Mouse (Mus musculus): Measurements from ENCODE around the gene Nfe2l3. TPM values are rescaled to one million over a fixed set of nuclear protein-coding genes. Genes with fewer than 3 reads are reported as not detected.
A peak's percentile ranks its signal among the peaks of the same experiment; 100 is the strongest.
"Not testable (repeated sequence)": the region's sequence is repeated elsewhere in the genome, so short reads cannot be mapped to it uniquely, and the experiment has no call there.

Gene Nfe2l3
- total RNA-seq, 2 experiments from 2014 or later, result 2.8 to 3.0 TPM

- Histone ChIP-seq H3K4me3 (no peak overlapping the region), H3K27ac (no peak overlapping the region)
- no peak for DNase-seq (ENCODE audit: low spot score in 2 of 2)
- no peak for TF ChIP-seq CTCF (conservative IDR thresholded peaks at IDR 0.05)
Measured at GRCm38 (mm10) chr6:51481548-51481947, 49.1 kb downstream of the Nfe2l3 start.

DNA sequence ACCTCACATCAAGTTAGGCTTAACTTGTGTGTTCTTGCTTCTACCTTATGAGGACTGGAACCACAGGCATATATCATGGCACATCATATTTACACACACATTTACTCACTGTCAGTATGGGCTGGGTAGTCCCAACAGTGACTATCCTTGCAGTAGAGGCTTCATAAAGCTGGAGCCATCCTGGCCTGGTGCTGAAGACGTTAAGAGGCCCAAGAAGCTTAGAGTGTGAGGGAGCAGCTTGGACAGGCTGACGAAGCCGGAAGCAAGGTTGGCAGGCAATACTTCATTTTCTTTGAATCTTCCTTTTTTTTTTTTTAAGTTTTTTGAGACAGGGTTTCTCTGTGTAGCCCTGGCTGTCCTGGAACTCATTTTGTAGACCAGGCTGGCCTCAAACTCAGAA is 51.4 kb downstream of the Nfe2l3 start:
- TF ChIP-seq CTCF (conservative IDR thresholded peaks at IDR 0.05), result no peak
- no peak overlapping the region for H3K27ac ChIP-seq
- H3K4me3 ChIP-seq, result no peak overlapping the region
- DNase-seq (ENCODE audit: low spot score in 2 of 2), result no peak

DNA sequence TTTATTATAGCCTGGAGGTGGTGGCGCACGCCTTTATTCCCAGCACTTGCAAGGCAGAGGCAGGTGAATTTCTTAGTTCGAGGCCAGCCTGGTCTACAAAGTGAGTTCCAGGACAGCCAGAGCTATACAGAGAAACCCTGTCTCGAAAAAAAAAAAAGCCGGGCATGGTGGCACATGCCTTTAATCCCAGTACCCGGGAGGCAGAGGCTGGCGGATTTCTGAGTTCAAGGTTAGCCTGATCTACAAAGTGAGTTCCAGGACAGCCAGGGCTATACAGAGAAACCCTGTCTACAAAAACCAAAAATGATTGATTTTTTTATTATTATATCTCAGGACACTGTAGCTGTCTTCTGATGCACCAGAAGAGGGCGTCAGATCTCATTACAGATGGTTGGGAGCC is 52.1 kb downstream of the Nfe2l3 start:
- H3K27ac ChIP-seq, result not testable (repeated sequence)
- TF ChIP-seq CTCF (conservative IDR thresholded peaks at IDR 0.05), result peak; percentile 56

DNA sequence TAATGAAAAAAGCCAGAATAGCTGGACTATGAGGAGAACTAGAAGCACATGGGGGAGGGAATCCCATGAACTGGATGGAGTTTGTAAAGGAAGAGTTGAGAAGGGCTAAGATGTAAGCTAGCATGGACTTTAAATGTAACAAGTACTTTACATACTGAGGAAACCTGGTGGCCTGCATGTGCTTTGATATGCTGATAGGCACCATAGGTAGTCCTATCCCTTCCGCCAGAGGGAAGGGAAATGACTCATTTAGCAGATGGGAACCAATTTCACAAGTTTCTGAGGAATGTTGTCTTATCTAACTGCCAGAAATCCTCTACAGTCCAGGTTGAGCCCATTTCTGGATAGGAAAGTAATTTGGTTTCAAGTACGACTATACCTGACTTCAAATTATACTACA is 53.2 kb downstream of the Nfe2l3 start:
- DNase-seq (ENCODE audit: low spot score in 2 of 2), result peak in 1 of 2 experiments; percentile 13
- H3K4me3 ChIP-seq, result no peak overlapping the region
- 0 out of 2 replicates have a peak overlapping the region, but pooled peaks have one; percentile 39 for H3K27ac ChIP-seq
- peak; percentile 17; the same call in 1 of the 2 replicates for TF ChIP-seq CTCF (conservative IDR thresholded peaks at IDR 0.05)

More for the DNA sequence above, 52.1 kb downstream of the Nfe2l3 start:
- not testable (repeated sequence) for DNase-seq (ENCODE audit: low spot score in 2 of 2); H3K4me3 ChIP-seq

DNA sequence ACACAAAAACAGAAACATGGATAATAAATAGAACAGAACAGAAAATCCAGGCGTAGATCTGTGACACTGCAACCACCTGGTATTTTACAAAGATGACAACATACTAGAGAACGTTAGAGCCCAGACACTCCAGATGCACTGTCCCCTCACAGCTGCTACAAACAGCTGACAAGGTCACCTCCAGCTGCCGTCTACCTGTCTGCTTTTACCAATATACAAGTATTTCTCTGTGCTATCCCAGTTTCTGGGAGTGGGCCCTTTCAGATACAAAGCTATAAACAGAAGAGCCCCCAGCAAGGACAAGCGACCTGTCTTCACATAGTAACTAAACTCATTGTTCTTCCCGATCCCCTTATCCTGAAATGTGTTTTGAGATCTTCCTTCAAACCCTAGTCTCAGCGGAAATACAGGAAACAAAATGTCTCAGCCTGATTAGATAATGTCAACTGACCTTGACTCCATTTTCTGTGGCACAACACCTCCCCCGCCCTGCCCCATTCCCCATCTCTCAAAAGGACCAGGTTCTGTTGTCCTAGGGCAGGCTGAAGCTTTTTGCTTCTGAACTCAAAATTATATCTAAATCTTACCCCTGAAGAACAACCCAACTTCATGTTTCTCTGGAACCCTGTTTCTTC is 53.7 kb downstream of the Nfe2l3 start:
- Histone ChIP-seq H3K4me3 (no peak overlapping the region), H3K27ac (peak overlapping the region; percentile 39; the same call in 1 of the 2 replicates)
- no peak for DNase-seq (ENCODE audit: low spot score in 2 of 2)
- TF ChIP-seq CTCF (conservative IDR thresholded peaks at IDR 0.05), result no peak

DNA sequence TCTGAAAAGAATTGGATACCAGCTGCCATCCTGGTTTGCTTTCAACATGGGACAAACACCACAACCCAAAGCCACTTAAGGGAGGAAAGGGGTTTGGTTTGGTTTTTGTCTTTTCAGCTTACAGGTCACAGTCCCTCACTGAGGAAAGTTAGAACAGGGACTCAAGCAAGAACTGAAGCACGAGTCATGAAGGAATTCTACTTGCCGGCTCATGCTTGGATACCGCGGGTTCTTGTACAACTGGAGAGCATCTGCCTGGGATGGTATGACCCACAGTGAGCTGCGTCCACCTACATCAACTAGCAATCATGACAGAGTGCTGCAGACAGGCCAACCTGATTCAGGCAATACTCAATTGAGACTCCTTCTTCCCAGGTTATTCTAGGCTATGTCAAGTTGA is 54.3 kb downstream of the Nfe2l3 start:
- no peak overlapping the region for H3K4me3 ChIP-seq
- H3K27ac ChIP-seq, result no peak overlapping the region
- no peak for TF ChIP-seq CTCF (conservative IDR thresholded peaks at IDR 0.05)
- no peak for DNase-seq (ENCODE audit: low spot score in 2 of 2)

DNA sequence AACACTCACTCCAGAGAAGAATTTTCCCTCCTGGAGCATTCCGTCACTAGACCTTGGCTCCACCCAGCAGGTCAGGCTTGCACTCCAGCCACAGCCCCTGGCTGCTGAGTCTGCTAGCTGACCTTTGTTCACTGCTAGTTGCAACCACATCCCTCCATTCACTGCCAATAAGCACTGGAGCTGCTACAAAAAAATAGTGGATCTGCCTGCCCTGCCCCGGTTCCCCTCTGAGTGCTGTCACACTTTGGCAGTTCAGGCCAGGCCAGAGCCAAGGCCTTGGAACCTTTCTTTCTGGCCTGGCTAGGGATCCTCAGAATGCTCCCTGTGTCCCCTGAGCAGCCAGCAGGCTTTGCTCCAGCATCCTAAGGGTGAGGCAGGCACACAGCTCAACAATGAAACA is 57.3 kb downstream of the Nfe2l3 start:
- Histone ChIP-seq H3K27ac (no peak overlapping the region), H3K4me3 (no peak overlapping the region)
- no peak for TF ChIP-seq CTCF (conservative IDR thresholded peaks at IDR 0.05)
- DNase-seq (ENCODE audit: low spot score in 2 of 2), result no peak

GRCm38 (mm10) chr6:51497321-51498111 is 65.0 kb downstream of the Nfe2l3 start:
- no peak for DNase-seq (ENCODE audit: low spot score in 2 of 2)
- no peak for TF ChIP-seq CTCF (conservative IDR thresholded peaks at IDR 0.05)
- no peak overlapping the region for H3K27ac ChIP-seq
- no peak overlapping the region for H3K4me3 ChIP-seq

DNA sequence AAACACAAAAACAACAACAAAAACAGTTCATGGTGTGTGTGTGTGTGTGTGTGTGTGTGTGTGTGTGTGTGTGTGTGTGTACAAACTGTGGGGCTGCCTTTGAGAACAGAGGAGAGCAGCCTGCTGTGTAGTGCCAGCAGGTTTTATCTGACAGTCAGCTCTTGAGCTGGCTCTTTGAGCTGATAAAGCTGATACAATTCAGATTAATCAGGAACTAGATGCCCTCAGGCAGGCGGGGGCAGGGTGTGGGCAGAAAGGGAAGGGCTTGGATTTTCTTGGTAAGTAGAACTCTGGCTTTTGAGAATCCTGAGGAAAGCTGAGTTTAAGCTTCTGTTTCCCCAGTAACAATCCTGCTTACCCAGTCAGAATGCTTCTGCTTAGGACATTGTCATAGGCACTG is 73.2 kb downstream of the Nfe2l3 start:
- no peak for DNase-seq (ENCODE audit: low spot score in 2 of 2)
- TF ChIP-seq CTCF (conservative IDR thresholded peaks at IDR 0.05), result no peak
- Histone ChIP-seq H3K4me3 (no peak overlapping the region), H3K27ac (no peak overlapping the region)

- Histone ChIP-seq H3K27ac (no peak overlapping the region), H3K4me3 (no peak overlapping the region)
- no peak for DNase-seq (ENCODE audit: low spot score in 2 of 2)
- TF ChIP-seq CTCF (conservative IDR thresholded peaks at IDR 0.05), result no peak
Measured at GRCm38 (mm10) chr6:51507556-51507955, 75.1 kb downstream of the Nfe2l3 start.

Other genes starting within 250 kb of the Nfe2l3 start
- gene Hnrnpa2b1, start 37.2 kb downstream of the Nfe2l3 start, total RNA-seq (2021), result 100 to 1,000 TPM; 499 to 537 TPM
- 100 to 1,000 TPM; 139 to 149 TPM for gene Cbx3, start 37.7 kb downstream of the Nfe2l3 start, total RNA-seq (2021)
- gene Snx10, start 91.2 kb downstream of the Nfe2l3 start, total RNA-seq (2021), result 100 to 1,000 TPM in 1 of 2 experiments, 10 to 100 TPM in 1; 98.0 to 103 TPM

Data from layer of hippocampus, adult 2 months (tissue).